Mouse (Mus musculus) layer of hippocampus, postnatal 25 days (tissue): Measurements from ENCODE around the gene Slc7a10. TPM values are rescaled to one million over a fixed set of nuclear protein-coding genes. Genes with fewer than 3 reads are reported as not detected.

ENCODE experiments used
- DNase-seq, 2 experiments: peaks; one replicate each; pipeline ENCODE4 v3.0.0; 2022; ENCODE audit warnings: mixed read lengths in 2 of 2, low spot score in 1 of 2; ENCODE audit errors: extremely low spot score in 1 of 2
- total RNA-seq, 2 experiments: library from RNA; stranded (reverse); gene quantifications; 2 replicates each; pipeline ENCODE4 v1.2.3; 2021

The Slc7a10 gene
- total RNA-seq = 10 to 100 TPM; 49.4 to 52.3 TPM

GRCm38 (mm10) chr7:35185889-35186569, at the start of gene Slc7a10:
Gene Slc7a10, plus strand, starts transcription at chr7:35186385.
- no peak for DNase-seq

GRCm38 (mm10) chr7:35137524-35137923, 48.7 kb upstream of the Slc7a10 start:
- DNase-seq = no peak

- no peak for DNase-seq
These were observed 47.7 kb upstream of the Slc7a10 start for GRCm38 (mm10) chr7:35138481-35138880.

GRCm38 (mm10) chr7:35139880-35140279, 46.3 kb upstream of the Slc7a10 start:
- no peak for DNase-seq

- DNase-seq = no peak
These were observed 44.7 kb upstream of the Slc7a10 start for GRCm38 (mm10) chr7:35141519-35141918.

- DNase-seq = no peak
These were observed 43.7 kb upstream of the Slc7a10 start for GRCm38 (mm10) chr7:35142522-35142921.

GRCm38 (mm10) chr7:35143864-35144618, 42.1 kb upstream of the Slc7a10 start:
- no peak for DNase-seq

GRCm38 (mm10) chr7:35145068-35145467, 41.1 kb upstream of the Slc7a10 start:
- DNase-seq = no peak

GRCm38 (mm10) chr7:35146269-35146668, 39.9 kb upstream of the Slc7a10 start:
- DNase-seq = no peak

GRCm38 (mm10) chr7:35149616-35150433, 36.4 kb upstream of the Slc7a10 start:
- DNase-seq = no peak

GRCm38 (mm10) chr7:35150860-35151259, 35.3 kb upstream of the Slc7a10 start:
- no peak for DNase-seq

- DNase-seq = no peak
These were observed 31.7 kb upstream of the Slc7a10 start for GRCm38 (mm10) chr7:35154449-35154848.

- DNase-seq = no peak
These were observed 29.4 kb upstream of the Slc7a10 start for GRCm38 (mm10) chr7:35156561-35157477.

- no peak for DNase-seq
These were observed 28.7 kb upstream of the Slc7a10 start for GRCm38 (mm10) chr7:35157512-35157911.

- no peak for DNase-seq
These were observed 23.7 kb upstream of the Slc7a10 start for GRCm38 (mm10) chr7:35162443-35162842.

GRCm38 (mm10) chr7:35163600-35163999, 22.6 kb upstream of the Slc7a10 start:
- no peak for DNase-seq

- DNase-seq = no peak
These were observed 22.1 kb upstream of the Slc7a10 start for GRCm38 (mm10) chr7:35164131-35164530.

- no peak for DNase-seq
These were observed 19.2 kb upstream of the Slc7a10 start for GRCm38 (mm10) chr7:35166988-35167387.

GRCm38 (mm10) chr7:35167925-35168324, 18.3 kb upstream of the Slc7a10 start:
- DNase-seq = no peak

GRCm38 (mm10) chr7:35169341-35169740, 16.8 kb upstream of the Slc7a10 start:
- peak; percentile 82 to 98 for DNase-seq
